ENCODE assay signal across 8 mouse cellular contexts in genomic region chr4:80910481-80910870, GRCm38 (mm10). TPM values are rescaled to one million over a fixed set of nuclear protein-coding genes. Genes with fewer than 3 reads are reported as not detected.
DNase-seq lines count a peak whose midpoint lies in the region; ATAC-seq and TF ChIP-seq lines count a peak whose summit lies in the region.

Gene Lurap1l, plus strand, starts transcription at chr4:80910646.

- peak within 1 kb of the TSS; percentile 14; the same call in 1 of the 2 replicates for H3K4me3 ChIP-seq in bone marrow macrophage, adult 2 months (ENCODE audit: insufficient read depth, low read length)
- peak within 1 kb of the TSS; percentile 65 for H3K4me3 ChIP-seq in forebrain, postnatal 0 days (ENCODE audit: low read depth, low read length)
- H3K4me3 ChIP-seq in layer of hippocampus, adult 2 months = peak within 1 kb of the TSS; percentile 90
- H3K4me3 ChIP-seq in lung, embryonic 15.5 days = peak within 1 kb of the TSS; percentile 81

- no peak within 1 kb of the TSS for H3K27ac ChIP-seq in bone marrow macrophage, adult 2 months (ENCODE audit: insufficient read depth, low read depth, low read length)
- peak within 1 kb of the TSS; percentile 87 for H3K27ac ChIP-seq in forebrain, postnatal 0 days (ENCODE audit: low read depth, low read length)
- H3K27ac ChIP-seq in layer of hippocampus, adult 2 months = peak within 1 kb of the TSS; percentile 96
- peak within 1 kb of the TSS; percentile 94 for H3K27ac ChIP-seq in lung, embryonic 15.5 days

- H3K36me3 ChIP-seq in forebrain, postnatal 0 days (ENCODE audit: insufficient read depth) = no peaks in the 10 kb centered on the region
- no peaks in the 10 kb centered on the region for H3K36me3 ChIP-seq in lung, embryonic 15.5 days

- H3K9me3 ChIP-seq in forebrain, postnatal 0 days (ENCODE audit: low read length) = no peaks in the 10 kb centered on the region
- no peaks in the 10 kb centered on the region for H3K9me3 ChIP-seq in lung, embryonic 15.5 days

- H3K27me3 ChIP-seq in forebrain, postnatal 0 days (ENCODE audit: insufficient read depth, low read length) = no peaks in the 10 kb centered on the region
- no peaks in the 10 kb centered on the region for H3K27me3 ChIP-seq in lung, embryonic 15.5 days

- WGBS in forebrain, postnatal 0 days = 0% methylated on average over 10 of the region's 10 CpGs
- WGBS in lung, embryonic 15.5 days = under 1% methylated on average over 10 of the region's 10 CpGs

- DNase-seq in ES-CJ7 (ENCODE audit: low read depth, low spot score) = peak; percentile 71
- peak; percentile 47 for DNase-seq in forebrain, postnatal 0 days
- DNase-seq in heart, postnatal 4 days = peak; percentile 33
- peak; percentile 44 to 48 for DNase-seq in layer of hippocampus, adult 2 months (ENCODE audit: low spot score in 2 of 2)
- peak; percentile 57 for DNase-seq in right cerebral cortex, adult 18-20 months
- no peak for DNase-seq in thymus, adult 18-20 months

- H3K4me1 ChIP-seq in bone marrow macrophage, adult 2 months (ENCODE audit: control insufficient read depth, insufficient read depth, low read length) = no peaks in the 10 kb centered on the region
- H3K4me1 ChIP-seq in forebrain, postnatal 0 days (ENCODE audit: insufficient read depth) = peaks cover 4% of the 10 kb centered on the region; the same call in 1 of the 2 replicates
- H3K4me1 ChIP-seq in lung, embryonic 15.5 days = 0 out of 2 replicates have a peak, but pooled peaks cover 11% of the 10 kb centered on the region

- no peak for TF ChIP-seq CTCF in bone marrow macrophage, adult 2 months (IDR thresholded peaks at IDR 0.05; ENCODE audit: low read depth, low read length)
- no peak for TF ChIP-seq CTCF in forebrain, postnatal 0 days (IDR thresholded peaks at IDR 0.05; ENCODE audit: low read depth)
- no peak for TF ChIP-seq CTCF in layer of hippocampus, adult 2 months (conservative IDR thresholded peaks at IDR 0.05)

- H3K4me2 ChIP-seq in forebrain, postnatal 0 days (ENCODE audit: low read depth) = peak within 1 kb of the TSS; percentile 87
- H3K4me2 ChIP-seq in lung, embryonic 15.5 days = peak within 1 kb of the TSS; percentile 89

- H3K9ac ChIP-seq in forebrain, postnatal 0 days = peak within 1 kb of the TSS; percentile 72
- peak within 1 kb of the TSS; percentile 79 for H3K9ac ChIP-seq in lung, embryonic 15.5 days

- TF ChIP-seq POLR2A in bone marrow macrophage, adult 2 months (IDR thresholded peaks at IDR 0.05; ENCODE audit: borderline replicate concordance, low read depth, low read length) = no peak

- ATAC-seq in forebrain, postnatal 0 days = no peak
- no peak for ATAC-seq in lung, embryonic 15.5 days (ENCODE audit: borderline replicate concordance, extremely low read depth, low FRiP score, low TSS enrichment)

RNA-seq across cellular contexts. Expression of gene Lurap1l, which starts in this region (rescaled TPM):
- polyA plus RNA-seq in bone marrow macrophage, adult 2 months (2012; ENCODE audit: insufficient read depth, insufficient read length, missing spikeins) = 0.29 TPM in 1 of 2 replicates, not detected in the other
- total RNA-seq in forebrain, postnatal 0 days (2014; rRNA removed) = 4.7 and 6.4 TPM in 2 replicates
- 5.0 and 5.3 TPM in 2 replicates for polyA plus RNA-seq in forebrain, postnatal 0 days (2015; fragmentation: Nextera tagmentation; extraction: Ambion mirVana)
- total RNA-seq in heart, postnatal 4 days (2021) = 1 to 10 TPM; 2.4 to 2.8 TPM
- 10 to 100 TPM; 31.1 to 34.2 TPM for total RNA-seq in layer of hippocampus, adult 2 months (2021)
- polyA plus RNA-seq in lung, embryonic 15.5 days (2015; fragmentation: Nextera tagmentation; extraction: Ambion mirVana) = 28.2 and 28.5 TPM in 2 replicates

Comparison
In these comparisons a context has a peak if more than half of its experiments do, and no peak if none do; other contexts are left out.
1. DNase-seq: peak in ES-CJ7 (single experiment), forebrain, postnatal 0 days (single experiment), heart, postnatal 4 days (single experiment), layer of hippocampus, adult 2 months (2 of 2) and right cerebral cortex, adult 18-20 months (single experiment); none in thymus, adult 18-20 months (0 of 2).
2. H3K4me3 ChIP-seq: peak in every context shown above with its lines; median percentile 90 in layer of hippocampus, adult 2 months; 81 in lung, embryonic 15.5 days; 65 in forebrain, postnatal 0 days; 14 in bone marrow macrophage, adult 2 months.